Mouse (Mus musculus) E14TG2a.4 (cell line): Measurements from ENCODE around the gene Kcnj8.

ENCODE experiments used
- H3K27me3 ChIP-seq: 2 replicates; pipeline ENCODE4 v1.6.1; 2014; ENCODE audit warnings: low read length, control low read depth; ENCODE audit not compliant: insufficient read depth
- H3K36me3 ChIP-seq: 2 replicates; pipeline ENCODE4 v1.6.1; 2014; ENCODE audit warnings: low read length, control low read depth; ENCODE audit not compliant: insufficient read depth
- H3K4me1 ChIP-seq: replicated peaks from 2 replicates; pipeline ENCODE4 v1.6.1; 2014; ENCODE audit warnings: low read depth, low read length, control low read depth
- H3K4me3 ChIP-seq: replicated peaks from 2 replicates; pipeline ENCODE4 v1.5.1; 2014; ENCODE audit warnings: mild to moderate bottlenecking, low read length
- H3K9me3 ChIP-seq: 2 replicates; pipeline ENCODE4 v1.6.1; 2014; ENCODE audit warnings: low read length, control low read depth
- CTCF ChIP-seq: conservative IDR thresholded peaks from 2 replicates; pipeline ENCODE4 v1.5.1; 2014; ENCODE audit warnings: low read length
- NANOG ChIP-seq: IDR thresholded peaks from 2 replicates; pipeline ENCODE4 v1.6.1; 2014; ENCODE audit warnings: borderline replicate concordance, low read length, mixed read lengths
- POU5F1 ChIP-seq: IDR thresholded peaks from 2 replicates; pipeline ENCODE4 v1.6.1; 2014; ENCODE audit warnings: low read length, borderline replicate concordance

Gene Kcnj8

GRCm38 (mm10) chr6:142542800-142543175 is 28.6 kb downstream of the Kcnj8 start:
- peaks cover 6% of the 10 kb centered on the region for H3K4me1 ChIP-seq
- TF ChIP-seq CTCF (no peak), NANOG (no peak), POU5F1 (no peak)
- peaks cover 8% of the 10 kb centered on the region; the same call in 1 of the 2 replicates for H3K27me3 ChIP-seq
- no peaks in the 10 kb centered on the region for H3K9me3 ChIP-seq
- H3K4me3 ChIP-seq, result no peak overlapping the region
- no peaks in the 10 kb centered on the region for H3K36me3 ChIP-seq

DNA sequence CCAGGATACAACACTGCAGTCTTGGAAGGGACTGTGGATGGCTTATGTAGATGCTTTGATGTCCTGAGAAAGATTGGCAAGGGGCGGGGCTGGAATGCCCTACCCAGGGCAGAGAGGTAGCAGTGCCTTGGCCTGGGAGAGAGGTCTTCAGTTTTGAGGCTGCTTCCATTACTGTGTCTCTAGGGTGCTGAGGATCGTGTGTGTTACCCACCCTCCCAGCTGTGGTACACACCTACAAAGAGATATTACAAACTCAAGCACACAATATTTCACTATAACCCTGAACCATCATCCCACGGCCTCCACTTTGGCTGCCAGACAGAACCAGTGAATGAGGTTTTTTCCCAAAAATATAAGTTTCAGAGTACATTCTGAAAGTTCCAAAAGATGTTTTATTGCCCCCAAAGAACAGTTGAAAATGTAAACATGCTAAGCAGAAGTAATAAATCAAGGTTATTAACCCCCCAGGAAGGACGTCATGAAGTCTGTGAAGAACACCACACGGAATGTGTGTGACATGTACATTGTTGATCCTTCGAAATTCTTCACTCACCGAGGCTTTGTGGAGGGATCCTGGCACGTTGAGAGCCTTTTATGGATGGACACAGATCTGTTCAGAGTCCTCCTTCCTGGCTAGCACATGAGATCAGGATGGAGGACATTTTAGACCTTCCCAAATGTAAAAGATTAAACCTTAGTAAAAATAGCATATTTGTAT is 29.2 kb downstream of the Kcnj8 start:
- Histone ChIP-seq H3K9me3 (no peaks in the 10 kb centered on the region), H3K4me3 (no peak overlapping the region), H3K4me1 (peaks cover 6% of the 10 kb centered on the region), H3K36me3 (no peaks in the 10 kb centered on the region), H3K27me3 (peaks cover 9% of the 10 kb centered on the region)
- TF ChIP-seq CTCF (no peak), NANOG (no peak), POU5F1 (no peak)

GRCm38 (mm10) chr6:142540561-142541160 is 30.8 kb downstream of the Kcnj8 start:
- no peaks in the 10 kb centered on the region for H3K9me3 ChIP-seq
- peaks cover 6% of the 10 kb centered on the region for H3K4me1 ChIP-seq
- no peak overlapping the region for H3K4me3 ChIP-seq
- TF ChIP-seq POU5F1, result no peak
- TF ChIP-seq CTCF, result no peak
- TF ChIP-seq NANOG, result no peak
- H3K27me3 ChIP-seq, result peaks cover 13% of the 10 kb centered on the region
- no peaks in the 10 kb centered on the region for H3K36me3 ChIP-seq

- H3K27me3 ChIP-seq, result peaks cover 13% of the 10 kb centered on the region
- peaks cover 3% of the 10 kb centered on the region for H3K4me1 ChIP-seq
- H3K9me3 ChIP-seq, result no peaks in the 10 kb centered on the region
- H3K4me3 ChIP-seq, result no peak overlapping the region
- no peaks in the 10 kb centered on the region for H3K36me3 ChIP-seq
- TF ChIP-seq POU5F1, result no peak
- TF ChIP-seq NANOG, result no peak
- TF ChIP-seq CTCF, result no peak
Observed at GRCm38 (mm10) chr6:142540131-142540530, 31.3 kb downstream of the Kcnj8 start.

DNA sequence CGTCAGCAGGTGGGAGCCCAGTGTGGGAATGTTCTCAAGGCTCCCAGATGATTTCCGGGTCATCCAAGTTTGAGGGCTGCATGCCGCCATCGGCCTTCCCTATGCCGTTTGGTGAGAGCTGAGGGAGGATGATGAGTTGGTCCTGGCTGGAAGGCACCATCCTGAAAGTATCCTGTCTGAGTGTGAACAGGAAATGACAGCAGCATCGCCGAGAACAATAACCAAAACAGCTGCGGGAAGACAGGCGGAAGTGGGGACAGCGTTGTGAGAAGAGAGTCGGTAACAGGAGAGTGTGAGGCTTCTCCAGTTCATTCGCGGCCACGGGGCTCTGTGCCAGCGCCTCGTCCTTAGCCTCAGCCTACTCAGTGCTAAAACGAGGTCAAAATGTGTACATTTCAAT is 32.9 kb downstream of the Kcnj8 start:
- no peak overlapping the region for H3K4me3 ChIP-seq
- H3K36me3 ChIP-seq, result no peaks in the 10 kb centered on the region
- H3K4me1 ChIP-seq, result no peaks in the 10 kb centered on the region; the same call in 1 of the 2 replicates
- TF ChIP-seq CTCF (no peak), NANOG (no peak), POU5F1 (no peak)
- no peaks in the 10 kb centered on the region for H3K9me3 ChIP-seq
- H3K27me3 ChIP-seq, result peaks cover 6% of the 10 kb centered on the region

DNA sequence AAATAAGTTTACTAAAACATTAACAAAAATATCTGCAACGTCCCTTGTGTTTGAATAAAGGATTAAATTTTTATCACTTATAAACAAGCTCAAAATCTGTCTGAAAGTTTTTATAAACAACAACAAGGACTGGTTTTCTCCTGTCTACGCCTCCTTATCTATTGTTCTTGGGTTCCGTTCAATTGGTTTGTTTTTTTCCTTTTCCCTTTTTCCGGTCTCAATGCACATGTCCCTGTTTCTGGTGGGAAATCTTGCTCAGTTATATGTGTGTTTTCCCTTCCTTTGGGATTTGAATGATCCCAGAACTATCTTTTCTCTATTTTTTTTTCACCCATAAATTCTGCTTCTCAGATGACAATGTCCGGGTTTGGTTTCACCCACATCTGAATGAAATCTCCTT is 38.0 kb downstream of the Kcnj8 start:
- TF ChIP-seq POU5F1, result no peak
- TF ChIP-seq CTCF, result no peak
- no peak for TF ChIP-seq NANOG

DNA sequence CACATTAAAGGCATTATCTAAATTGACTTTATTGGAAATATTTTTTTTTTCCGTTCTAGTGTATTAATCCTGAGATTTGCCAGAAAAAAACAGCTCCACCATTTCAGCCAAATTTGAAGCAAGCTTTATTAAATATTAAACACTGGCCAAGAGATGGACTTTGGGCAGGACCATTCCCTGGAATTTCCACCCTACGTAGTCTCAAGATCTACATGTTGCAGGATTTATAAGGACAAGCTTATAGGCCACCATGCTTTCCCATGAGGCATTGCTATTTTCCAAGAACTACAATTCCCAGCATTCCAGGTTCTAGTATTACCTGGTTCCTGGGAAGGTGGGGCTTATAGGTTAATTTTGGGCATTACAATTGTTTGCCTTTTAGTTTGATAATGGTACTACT is 38.7 kb downstream of the Kcnj8 start:
- Histone ChIP-seq H3K9me3 (no peaks in the 10 kb centered on the region), H3K4me1 (no peaks in the 10 kb centered on the region; the same call in 1 of the 2 replicates), H3K4me3 (no peak overlapping the region), H3K27me3 (peaks cover 4% of the 10 kb centered on the region; the same call in 1 of the 2 replicates), H3K36me3 (no peaks in the 10 kb centered on the region)
- TF ChIP-seq CTCF, result no peak
- TF ChIP-seq POU5F1, result no peak
- no peak for TF ChIP-seq NANOG

More for the DNA sequence above, 38.0 kb downstream of the Kcnj8 start:
- H3K9me3 ChIP-seq, result no peaks in the 10 kb centered on the region
- no peaks in the 10 kb centered on the region for H3K36me3 ChIP-seq
- no peaks in the 10 kb centered on the region; the same call in none of the 2 replicates for H3K4me1 ChIP-seq
- H3K27me3 ChIP-seq, result peaks cover 4% of the 10 kb centered on the region; the same call in 1 of the 2 replicates
- H3K4me3 ChIP-seq, result no peak overlapping the region

DNA sequence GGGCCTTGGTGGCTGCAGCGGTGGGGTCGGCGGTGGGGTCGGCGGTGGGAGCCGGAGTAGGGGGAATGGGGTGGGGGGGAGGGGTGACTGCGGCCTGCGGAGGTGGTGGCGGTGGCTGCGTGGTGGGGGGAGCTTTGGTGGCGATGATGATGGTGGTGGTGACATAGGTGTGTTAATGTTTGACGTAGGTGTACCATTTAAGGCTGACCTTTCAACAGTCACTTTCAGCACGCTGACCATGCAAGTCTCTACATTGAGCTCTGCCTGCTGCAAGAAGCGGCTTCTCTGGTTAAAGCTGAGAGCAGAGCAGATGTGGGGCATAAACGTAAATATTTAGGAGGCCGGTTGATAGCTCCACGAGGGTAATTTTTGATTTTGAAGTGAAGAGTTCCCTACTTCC is 39.3 kb downstream of the Kcnj8 start:
- H3K4me1 ChIP-seq, result no peaks in the 10 kb centered on the region; the same call in 1 of the 2 replicates
- no peaks in the 10 kb centered on the region for H3K36me3 ChIP-seq
- TF ChIP-seq CTCF (no peak), POU5F1 (no peak), NANOG (no peak)
- no peak overlapping the region for H3K4me3 ChIP-seq
- H3K27me3 ChIP-seq, result peaks cover 2% of the 10 kb centered on the region; the same call in 1 of the 2 replicates
- H3K9me3 ChIP-seq, result no peaks in the 10 kb centered on the region
